In the genomic region with DNA sequence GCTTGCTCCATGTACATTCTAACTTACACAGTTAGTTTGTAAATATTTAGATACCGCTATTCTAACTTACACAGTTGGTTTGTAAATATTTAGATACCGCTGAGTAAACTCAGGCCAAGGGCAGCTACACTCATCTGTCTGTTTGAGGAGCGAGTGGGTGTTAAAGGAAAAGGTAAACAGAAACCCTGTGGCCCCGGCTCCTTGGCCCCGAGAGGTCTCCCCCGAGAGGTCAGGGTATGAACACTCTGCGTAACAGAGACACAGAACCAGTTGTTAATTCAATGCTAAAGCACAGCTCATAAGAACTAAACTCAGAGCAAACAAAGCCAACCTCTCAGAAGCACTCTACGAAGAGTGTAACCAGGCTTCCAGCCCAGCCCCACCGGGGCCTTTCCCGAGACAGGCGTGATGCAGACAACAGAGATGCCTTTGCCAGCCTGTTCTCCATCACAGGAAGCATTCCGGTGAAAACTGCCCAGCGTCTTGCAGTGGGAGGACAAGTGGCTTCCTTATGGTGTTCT, we compare ENCODE assay signal across 30 mouse cellular contexts. TPM values are rescaled to one million over a fixed set of nuclear protein-coding genes. Genes with fewer than 3 reads are reported as not detected.
DNase-seq lines count a peak whose midpoint lies in the region; ATAC-seq and TF ChIP-seq lines count a peak whose summit lies in the region.
"Had no signal": no experiment of that assay in that cellular context is flagged by ENCODE, and none has a peak within 500 bp of the region (broad histone marks: within the 10 kb centered on the region; RNA-seq: fewer than 3 reads in every experiment).

No protein-coding gene starts in this region.

- H3K36me3 ChIP-seq in lung, embryonic 15.5 days = no peaks in the 10 kb centered on the region
- H3K36me3 ChIP-seq in intestine, embryonic 15.5 days = no peaks in the 10 kb centered on the region
- H3K36me3 ChIP-seq in liver, embryonic 13.5 days = no peaks in the 10 kb centered on the region
- H3K36me3 ChIP-seq in stomach, postnatal 0 days (ENCODE audit: control insufficient read depth, insufficient read depth, low read length) = no peaks in the 10 kb centered on the region
- H3K36me3 ChIP-seq: embryonic facial prominence, embryonic 15.5 days; hindbrain, embryonic 12.5 days; limb, embryonic 13.5 days; midbrain, embryonic 12.5 days; neural tube, embryonic 12.5 days had no signal

- H3K27ac ChIP-seq in lung, embryonic 15.5 days = no peak overlapping the region
- H3K27ac ChIP-seq in intestine, embryonic 15.5 days = no peak overlapping the region
- H3K27ac ChIP-seq in liver, embryonic 13.5 days = no peak overlapping the region
- H3K27ac ChIP-seq in stomach, postnatal 0 days (replicated peaks) = no peak overlapping the region
- H3K27ac ChIP-seq: embryonic facial prominence, embryonic 15.5 days; heart, embryonic 10.5 days; hindbrain, embryonic 12.5 days; limb, embryonic 13.5 days; macrophage; midbrain, embryonic 12.5 days; neural tube, embryonic 12.5 days had no signal

- no peak for DNase-seq in lung, postnatal 14 days
- no peak for DNase-seq in liver, embryonic 13.5 days
- peak; percentile 31 for DNase-seq in stomach, postnatal 0 days (ENCODE audit: low spot score)
- no peak for DNase-seq in layer of hippocampus, postnatal 14 days (ENCODE audit: low spot score in 2 of 2)
- DNase-seq in cerebellum, adult 9-10 months = no peak
- DNase-seq: cerebellum, adult 8-10 months; forebrain, postnatal 0 days; right cerebral cortex, adult 18-20 months; thymus, adult 18-20 months had no signal

- H3K4me3 ChIP-seq in lung, embryonic 15.5 days = no peak overlapping the region
- no peak overlapping the region for H3K4me3 ChIP-seq in intestine, embryonic 15.5 days (replicated peaks)
- no peak overlapping the region for H3K4me3 ChIP-seq in liver, embryonic 13.5 days (replicated peaks)
- H3K4me3 ChIP-seq in stomach, postnatal 0 days (ENCODE audit: low read depth, low read length) = no peak overlapping the region
- H3K4me3 ChIP-seq: embryonic facial prominence, embryonic 15.5 days; heart, embryonic 10.5 days; hindbrain, embryonic 12.5 days; limb, embryonic 13.5 days; midbrain, embryonic 12.5 days; neural tube, embryonic 12.5 days had no signal

- peaks cover 17% of the 10 kb centered on the region; the same call in 1 of the 2 replicates for H3K4me1 ChIP-seq in lung, embryonic 15.5 days
- H3K4me1 ChIP-seq in intestine, embryonic 15.5 days (replicated peaks) = peaks cover 4% of the 10 kb centered on the region
- peaks cover 4% of the 10 kb centered on the region; the same call in 1 of the 2 replicates for H3K4me1 ChIP-seq in liver, embryonic 13.5 days (replicated peaks)
- no peaks in the 10 kb centered on the region for H3K4me1 ChIP-seq in stomach, postnatal 0 days (replicated peaks; ENCODE audit: control insufficient read depth, insufficient read depth)
- H3K4me1 ChIP-seq: hindbrain, embryonic 12.5 days; limb, embryonic 13.5 days; midbrain, embryonic 12.5 days; neural tube, embryonic 12.5 days had no signal

- H3K27me3 ChIP-seq in lung, embryonic 15.5 days = no peaks in the 10 kb centered on the region
- no peaks in the 10 kb centered on the region for H3K27me3 ChIP-seq in intestine, embryonic 15.5 days (replicated peaks)
- peaks cover 34% of the 10 kb centered on the region for H3K27me3 ChIP-seq in liver, embryonic 13.5 days
- no peaks in the 10 kb centered on the region for H3K27me3 ChIP-seq in stomach, postnatal 0 days (ENCODE audit: control insufficient read depth, insufficient read depth, low read length)
- H3K27me3 ChIP-seq: embryonic facial prominence, embryonic 15.5 days; hindbrain, embryonic 12.5 days; limb, embryonic 13.5 days; midbrain, embryonic 12.5 days; neural tube, embryonic 12.5 days had no signal

- no peak overlapping the region for H3K4me2 ChIP-seq in lung, embryonic 15.5 days
- H3K4me2 ChIP-seq in intestine, embryonic 15.5 days (replicated peaks) = no peak overlapping the region
- no peak overlapping the region for H3K4me2 ChIP-seq in liver, embryonic 13.5 days
- no peak overlapping the region for H3K4me2 ChIP-seq in stomach, postnatal 0 days (replicated peaks; ENCODE audit: low read depth)
- H3K4me2 ChIP-seq: embryonic facial prominence, embryonic 15.5 days; hindbrain, embryonic 12.5 days; limb, embryonic 13.5 days; midbrain, embryonic 12.5 days; neural tube, embryonic 12.5 days had no signal

- 22% methylated on average over 13 of the region's 13 CpGs for WGBS in lung, embryonic 15.5 days
- WGBS in intestine, embryonic 15.5 days = 29% methylated on average over 13 of the region's 13 CpGs
- 73% methylated on average over 13 of the region's 13 CpGs for WGBS in liver, embryonic 13.5 days (ENCODE audit: insufficient replicate concordance)
- WGBS in stomach, postnatal 0 days = 30% methylated on average over 13 of the region's 13 CpGs

- TF ChIP-seq EP300 in stomach, postnatal 0 days (optimal IDR thresholded peaks at IDR 0.05) = no peak

- H3K9me3 ChIP-seq in lung, embryonic 15.5 days = no peaks in the 10 kb centered on the region
- no peaks in the 10 kb centered on the region for H3K9me3 ChIP-seq in intestine, embryonic 15.5 days
- H3K9me3 ChIP-seq in liver, embryonic 13.5 days (replicated peaks) = no peaks in the 10 kb centered on the region
- H3K9me3 ChIP-seq in stomach, postnatal 0 days (ENCODE audit: control insufficient read depth, low read length) = no peaks in the 10 kb centered on the region
- H3K9me3 ChIP-seq: embryonic facial prominence, embryonic 15.5 days; heart, embryonic 10.5 days; hindbrain, embryonic 12.5 days; limb, embryonic 13.5 days; midbrain, embryonic 12.5 days; neural tube, embryonic 12.5 days had no signal

- peak; percentile 71 for ATAC-seq in lung, embryonic 15.5 days (ENCODE audit: borderline replicate concordance, extremely low read depth, low FRiP score, low TSS enrichment)
- ATAC-seq in intestine, embryonic 15.5 days = peak; percentile 77
- ATAC-seq in liver, embryonic 13.5 days (ENCODE audit: low read depth) = peak; percentile 65; the same call in 1 of the 2 replicates
- ATAC-seq in stomach, postnatal 0 days (ENCODE audit: low FRiP score, low TSS enrichment) = peak; percentile 62
- ATAC-seq: forebrain, postnatal 0 days; inflammation-experienced regulatory T-cells, adult 6 months had no signal

- TF ChIP-seq CTCF in stomach, postnatal 0 days (IDR thresholded peaks at IDR 0.05; ENCODE audit: low read depth) = no peak

- no peak overlapping the region for H3K9ac ChIP-seq in lung, embryonic 15.5 days
- no peak overlapping the region for H3K9ac ChIP-seq in intestine, embryonic 15.5 days
- H3K9ac ChIP-seq in liver, embryonic 13.5 days = no peak overlapping the region
- H3K9ac ChIP-seq in stomach, postnatal 0 days (ENCODE audit: low read length) = no peak overlapping the region
- H3K9ac ChIP-seq: embryonic facial prominence, embryonic 15.5 days; forebrain, postnatal 0 days; hindbrain, embryonic 12.5 days; limb, embryonic 13.5 days; midbrain, embryonic 12.5 days; neural tube, embryonic 12.5 days had no signal

RNA-seq across cellular contexts. Expression of gene Tm6sf1, which starts 13.8 kb away (rescaled TPM):
- polyA plus RNA-seq in lung, embryonic 15.5 days (2015; fragmentation: Nextera tagmentation; extraction: Ambion mirVana) = 14.7 and 18.0 TPM in 2 replicates
- 16.1 and 17.2 TPM in 2 replicates for polyA plus RNA-seq in intestine, embryonic 15.5 days (2015; fragmentation: Nextera tagmentation; extraction: Ambion mirVana)
- polyA plus RNA-seq in liver, embryonic 13.5 days (2015; fragmentation: Nextera tagmentation; extraction: Ambion mirVana) = 6.9 and 7.5 TPM in 2 replicates
- 5.2 and 5.5 TPM in 2 replicates for polyA plus RNA-seq in stomach, postnatal 0 days (2015; fragmentation: Nextera tagmentation; extraction: Ambion mirVana)
- total RNA-seq in layer of hippocampus, postnatal 14 days (2021) = 10 to 100 TPM; 15.8 to 22.9 TPM

RNA-seq across cellular contexts. Expression of gene Gm10160, which starts 17.0 kb away (rescaled TPM):
- polyA plus RNA-seq in lung, embryonic 15.5 days (2015; fragmentation: Nextera tagmentation; extraction: Ambion mirVana) = not detected in 2 replicates
- not detected in 2 replicates for polyA plus RNA-seq in intestine, embryonic 15.5 days (2015; fragmentation: Nextera tagmentation; extraction: Ambion mirVana)
- not detected in 2 replicates for polyA plus RNA-seq in liver, embryonic 13.5 days (2015; fragmentation: Nextera tagmentation; extraction: Ambion mirVana)
- polyA plus RNA-seq in stomach, postnatal 0 days (2015; fragmentation: Nextera tagmentation; extraction: Ambion mirVana) = not detected in 2 replicates
- total RNA-seq in layer of hippocampus, postnatal 14 days (2021) = not detected
- total RNA-seq: adrenal gland, postnatal 4 days; forebrain, postnatal 0 days; gastrocnemius, adult 18-20 months; gastrocnemius, postnatal 4 days; layer of hippocampus, postnatal 10 days; left cerebral cortex, postnatal 10 days had no signal
- polyA plus RNA-seq: C2C12; cortical plate, adult 2 months; embryonic facial prominence, embryonic 15.5 days; forebrain, postnatal 0 days; heart, embryonic 10.5 days; heart, postnatal 0 days; hindbrain, embryonic 12.5 days; inflammation-experienced regulatory T-cells, adult 6 months; kidney, embryonic 16.5 days; large intestine, adult 2 months; limb, embryonic 13.5 days; macrophage; midbrain, embryonic 12.5 days; neural tube, embryonic 12.5 days; urinary bladder, adult 2 months had no signal

RNA-seq across cellular contexts. Expression of gene Btbd1, which starts 43.3 kb away (rescaled TPM):
- 64.6 and 68.4 TPM in 2 replicates for polyA plus RNA-seq in lung, embryonic 15.5 days (2015; fragmentation: Nextera tagmentation; extraction: Ambion mirVana)
- polyA plus RNA-seq in intestine, embryonic 15.5 days (2015; fragmentation: Nextera tagmentation; extraction: Ambion mirVana) = 57.4 and 60.0 TPM in 2 replicates
- 24.0 and 25.3 TPM in 2 replicates for polyA plus RNA-seq in liver, embryonic 13.5 days (2015; fragmentation: Nextera tagmentation; extraction: Ambion mirVana)
- 37.9 and 40.6 TPM in 2 replicates for polyA plus RNA-seq in stomach, postnatal 0 days (2015; fragmentation: Nextera tagmentation; extraction: Ambion mirVana)
- total RNA-seq in layer of hippocampus, postnatal 14 days (2021) = 100 to 1,000 TPM; 108 to 112 TPM
